Mouse (Mus musculus) liver, embryonic 14.5 days (tissue): ENCODE measurements around the gene Ager.

Experiments
- CTCF ChIP-seq: IDR thresholded peaks from 2 replicates; pipeline ENCODE4 v1.5.1; 2016; ENCODE audit warnings: antibody characterized with exemption, low read depth, control low read depth
- EP300 ChIP-seq: IDR thresholded peaks from 2 replicates; pipeline ENCODE4 v1.6.1; 2016; ENCODE audit warnings: antibody characterized with exemption, low read depth

- TF ChIP-seq CTCF, result no peak
- TF ChIP-seq EP300, result no peak
These were observed 46.9 kb downstream of the Ager start, which contains the start of gene Fkbpl for GRCm38 (mm10) chr17:34644608-34645007.
